Mouse (Mus musculus) kidney, embryonic 15.5 days (tissue): ENCODE measurements around the gene Adamts8. TPM values are rescaled to one million over a fixed set of nuclear protein-coding genes. Genes with fewer than 3 reads are reported as not detected.

Experiments used
- ATAC-seq: fragments of 200-750 bp; cut with Nextera tagmentation; replicated peaks from 2 replicates; pipeline ENCODE4 v1.8.0; 2017; ENCODE audit warnings: moderate TSS enrichment; ENCODE audit not compliant: low FRiP score
- H3K27ac ChIP-seq: fragments of 300-500 bp; sonication (generic); 2 replicates; pipeline ENCODE4 v1.5.1; 2015; ENCODE audit warnings: mild to moderate bottlenecking, inconsistent platforms
- H3K27me3 ChIP-seq: fragments of 300-500 bp; sonication (generic); 2 replicates; pipeline ENCODE4 v1.6.1; 2015; ENCODE audit warnings: inconsistent platforms
- H3K36me3 ChIP-seq: fragments of 300-500 bp; sonication (generic); 2 replicates; pipeline ENCODE4 v1.6.1; 2015; ENCODE audit warnings: inconsistent platforms
- H3K4me1 ChIP-seq: fragments of 300-500 bp; sonication (generic); 2 replicates; pipeline ENCODE4 v1.6.1; 2015; ENCODE audit warnings: inconsistent platforms
- H3K4me2 ChIP-seq: fragments of 300-500 bp; sonication (generic); 2 replicates; pipeline ENCODE4 v1.6.1; 2015; ENCODE audit warnings: moderate library complexity, mild to moderate bottlenecking, inconsistent platforms
- H3K4me3 ChIP-seq: fragments of 300-500 bp; sonication (generic); replicated peaks from 2 replicates; pipeline ENCODE4 v1.5.1; 2015; ENCODE audit warnings: mild to moderate bottlenecking, inconsistent platforms
- H3K9ac ChIP-seq: fragments of 300-500 bp; sonication (generic); 2 replicates; pipeline ENCODE4 v1.6.1; 2015; ENCODE audit warnings: mild to moderate bottlenecking, inconsistent platforms
- H3K9me3 ChIP-seq: fragments of 300-500 bp; sonication (generic); replicated peaks from 2 replicates; pipeline ENCODE4 v1.6.1; 2016; ENCODE audit warnings: inconsistent platforms
- WGBS: fragments of 180-500 bp; shearing (Covaris S2); methylation state at CpG from one replicate; pipeline ENCODE4 v1.1.7; 2015; ENCODE audit warnings: mixed read lengths; 5-methylcytosine and 5-hydroxymethylcytosine counted together
- polyA plus RNA-seq: library from polyadenylated mRNA; unstranded; fragments of >200 nt; fragmentation: Nextera tagmentation; extraction: Ambion mirVana; gene quantifications from 2 replicates; pipeline ENCODE4 v1.2.1, GENCODE M21; 2015

Gene Adamts8
- polyA plus RNA-seq, 1 experiment from 2014 or later: 1.8 TPM

GRCm38 (mm10) chr9:30910491-30910890, 31.9 kb upstream of the Adamts8 start:
- ATAC-seq: no peak
- H3K9ac ChIP-seq: no peak overlapping the region
- 0 out of 2 replicates have a peak, but pooled peaks cover 3% of the 10 kb centered on the region for H3K36me3 ChIP-seq
- no peak overlapping the region for H3K4me3 ChIP-seq
- 81% methylated on average over 5 of the region's 5 CpGs for WGBS
- peaks cover 11% of the 10 kb centered on the region; the same call in 1 of the 2 replicates for H3K4me1 ChIP-seq
- H3K4me2 ChIP-seq: no peak overlapping the region
- no peak overlapping the region for H3K27ac ChIP-seq
- no peaks in the 10 kb centered on the region for H3K9me3 ChIP-seq
- no peaks in the 10 kb centered on the region for H3K27me3 ChIP-seq

- ATAC-seq: no peak
- 0 out of 2 replicates have a peak, but pooled peaks cover 3% of the 10 kb centered on the region for H3K36me3 ChIP-seq
- WGBS: 68% methylated on average over 3 of the region's 3 CpGs
- no peak overlapping the region for H3K4me2 ChIP-seq
- no peaks in the 10 kb centered on the region for H3K9me3 ChIP-seq
- H3K27ac ChIP-seq: no peak overlapping the region
- H3K4me3 ChIP-seq: no peak overlapping the region
- no peak overlapping the region for H3K9ac ChIP-seq
- no peaks in the 10 kb centered on the region for H3K27me3 ChIP-seq
- peaks cover 8% of the 10 kb centered on the region; the same call in 1 of the 2 replicates for H3K4me1 ChIP-seq
These were observed 30.2 kb upstream of the Adamts8 start for GRCm38 (mm10) chr9:30912161-30912560.

DNA sequence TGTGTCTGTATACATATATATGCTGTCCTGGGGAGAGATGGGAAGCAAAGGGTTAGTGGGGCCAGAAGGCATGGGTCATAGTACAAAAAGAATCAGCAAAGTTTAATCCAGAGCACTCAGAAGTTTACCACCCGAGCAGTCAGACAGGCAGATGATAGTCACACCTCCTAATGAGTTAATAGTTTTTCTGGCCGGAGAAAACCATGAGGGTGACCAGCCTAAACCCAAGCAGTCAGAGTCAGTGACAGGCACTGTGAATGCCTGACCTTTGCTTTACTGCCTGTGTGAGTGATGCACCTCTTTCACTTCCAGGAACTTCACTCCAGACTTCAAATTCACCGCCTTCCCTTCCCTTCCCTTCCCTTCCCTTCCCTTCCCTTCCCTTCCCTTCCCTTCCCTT, 28.9 kb upstream of the Adamts8 start:
- H3K9ac ChIP-seq: no peak overlapping the region
- no peak overlapping the region for H3K4me2 ChIP-seq
- no peaks in the 10 kb centered on the region for H3K27me3 ChIP-seq
- WGBS: 45% methylated on average over 3 of the region's 3 CpGs
- 0 out of 2 replicates have a peak, but pooled peaks cover 3% of the 10 kb centered on the region for H3K36me3 ChIP-seq
- H3K4me3 ChIP-seq: no peak overlapping the region
- no peaks in the 10 kb centered on the region for H3K9me3 ChIP-seq
- ATAC-seq: peak; percentile 60; the same call in 1 of the 2 replicates
- no peak overlapping the region for H3K27ac ChIP-seq
- H3K4me1 ChIP-seq: peaks cover 11% of the 10 kb centered on the region; the same call in 1 of the 2 replicates

DNA sequence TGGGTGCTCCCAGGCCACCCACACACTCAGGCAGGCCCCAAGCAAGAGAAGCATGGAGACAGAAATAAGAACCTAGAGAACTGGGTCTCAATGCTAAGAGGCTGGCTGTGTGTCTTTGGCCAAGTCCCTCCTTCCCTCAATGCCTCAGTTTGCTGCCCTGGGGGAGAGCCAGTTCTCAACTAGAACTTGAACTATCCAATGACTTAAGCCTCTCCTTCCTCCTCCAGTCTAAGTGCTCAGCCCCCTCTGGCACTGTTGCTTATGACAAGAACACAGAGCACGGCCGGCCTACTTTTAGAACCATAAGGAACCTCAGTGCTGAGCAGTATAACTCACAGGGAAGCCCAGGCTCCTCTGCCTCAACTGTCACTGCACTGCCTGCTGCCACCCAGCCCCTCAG, 28.1 kb upstream of the Adamts8 start:
- WGBS: 73% methylated on average over 2 of the region's 2 CpGs
- Histone ChIP-seq H3K27ac (no peak overlapping the region), H3K9me3 (no peaks in the 10 kb centered on the region), H3K36me3 (0 out of 2 replicates have a peak, but pooled peaks cover 3% of the 10 kb centered on the region), H3K27me3 (no peaks in the 10 kb centered on the region), H3K4me2 (no peak overlapping the region), H3K4me1 (peaks cover 19% of the 10 kb centered on the region), H3K9ac (no peak overlapping the region), H3K4me3 (no peak overlapping the region)
- ATAC-seq: no peak

- ATAC-seq: no peak
- Histone ChIP-seq H3K36me3 (no peaks in the 10 kb centered on the region), H3K9me3 (no peaks in the 10 kb centered on the region), H3K27me3 (peaks cover 13% of the 10 kb centered on the region), H3K9ac (no peak overlapping the region), H3K4me3 (no peak overlapping the region), H3K4me2 (no peak overlapping the region), H3K4me1 (peaks cover 27% of the 10 kb centered on the region), H3K27ac (peak overlapping the region; percentile 25; the same call in 1 of the 2 replicates)
- 75% methylated on average over 6 of the region's 6 CpGs for WGBS
These were observed 25.9 kb upstream of the Adamts8 start for GRCm38 (mm10) chr9:30916266-30916968.

DNA sequence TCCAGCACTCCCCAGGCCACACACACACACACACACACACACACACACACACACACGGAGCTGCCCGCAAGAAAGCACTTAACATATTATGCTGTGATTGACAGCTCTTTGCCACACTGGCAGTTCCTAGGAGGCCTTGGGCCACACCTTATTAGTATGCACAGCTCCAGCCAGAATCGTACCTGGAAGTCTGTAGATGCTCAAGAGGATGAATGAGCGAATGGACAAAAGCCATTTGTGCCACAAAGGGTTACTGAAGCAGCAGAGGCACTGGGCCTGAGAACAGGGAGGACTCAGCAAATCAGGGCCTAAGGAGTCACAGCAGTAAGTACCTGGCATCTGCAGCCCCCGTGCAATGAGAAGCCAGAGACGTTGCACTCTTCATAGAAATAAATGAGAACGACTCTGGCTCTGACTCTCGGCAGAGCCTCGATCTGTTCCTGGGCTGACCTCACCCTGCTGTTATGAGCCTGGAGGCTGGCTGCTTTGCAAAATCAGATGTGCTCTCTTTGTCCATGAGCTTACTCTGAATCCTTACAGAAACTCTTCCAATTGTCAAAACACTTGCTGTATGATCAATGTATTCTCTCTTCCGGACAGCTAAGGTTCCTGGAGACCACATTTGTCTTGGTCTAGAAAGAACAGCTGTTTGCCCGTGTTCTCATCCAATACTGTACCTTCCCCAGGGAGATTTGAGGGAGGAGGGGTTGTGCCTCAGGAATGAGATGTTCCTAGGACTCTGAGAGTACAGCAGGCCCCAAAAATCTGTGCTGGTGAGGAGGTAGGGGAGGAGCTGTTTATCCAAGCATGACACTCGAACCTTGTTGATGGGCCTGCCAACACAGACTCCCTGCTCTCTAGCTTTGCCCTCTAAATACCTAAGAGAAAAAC, 23.7 kb upstream of the Adamts8 start:
- Histone ChIP-seq H3K4me2 (peak overlapping the region; percentile 82), H3K4me3 (no peak overlapping the region), H3K27ac (peak overlapping the region; percentile 49; the same call in 1 of the 2 replicates), H3K36me3 (no peaks in the 10 kb centered on the region), H3K9me3 (no peaks in the 10 kb centered on the region), H3K9ac (no peak overlapping the region), H3K27me3 (peaks cover 23% of the 10 kb centered on the region), H3K4me1 (peaks cover 30% of the 10 kb centered on the region)
- ATAC-seq: no peak
- 47% methylated on average over 12 of the region's 12 CpGs for WGBS

DNA sequence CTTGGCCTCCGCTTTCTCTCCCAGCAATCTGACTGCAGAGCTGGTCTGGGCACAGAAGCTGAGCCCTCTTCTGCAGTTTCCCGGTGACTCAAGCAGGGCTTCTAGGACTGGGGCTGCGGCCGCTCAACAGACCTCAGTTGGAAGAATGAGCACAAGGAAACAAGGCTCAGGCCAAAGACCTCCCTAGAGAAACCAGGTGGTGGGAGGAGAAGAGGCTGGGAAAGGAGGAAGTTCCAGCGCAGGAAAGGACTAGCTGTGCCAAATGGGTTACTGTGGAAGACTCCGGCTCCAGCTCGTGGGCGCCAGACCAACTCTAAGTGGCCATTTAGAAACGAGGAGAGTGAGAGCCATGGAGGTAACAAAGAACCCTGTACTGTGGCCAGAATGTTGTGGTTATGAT, 22.7 kb upstream of the Adamts8 start:
- 73% methylated on average over 9 of the region's 9 CpGs for WGBS
- ATAC-seq: no peak
- peak overlapping the region; percentile 49; the same call in 1 of the 2 replicates for H3K27ac ChIP-seq
- H3K4me2 ChIP-seq: peak overlapping the region; percentile 82
- no peak overlapping the region for H3K4me3 ChIP-seq
- peaks cover 26% of the 10 kb centered on the region for H3K4me1 ChIP-seq
- H3K27me3 ChIP-seq: peaks cover 26% of the 10 kb centered on the region
- H3K9ac ChIP-seq: no peak overlapping the region
- no peaks in the 10 kb centered on the region for H3K9me3 ChIP-seq
- no peaks in the 10 kb centered on the region for H3K36me3 ChIP-seq

DNA sequence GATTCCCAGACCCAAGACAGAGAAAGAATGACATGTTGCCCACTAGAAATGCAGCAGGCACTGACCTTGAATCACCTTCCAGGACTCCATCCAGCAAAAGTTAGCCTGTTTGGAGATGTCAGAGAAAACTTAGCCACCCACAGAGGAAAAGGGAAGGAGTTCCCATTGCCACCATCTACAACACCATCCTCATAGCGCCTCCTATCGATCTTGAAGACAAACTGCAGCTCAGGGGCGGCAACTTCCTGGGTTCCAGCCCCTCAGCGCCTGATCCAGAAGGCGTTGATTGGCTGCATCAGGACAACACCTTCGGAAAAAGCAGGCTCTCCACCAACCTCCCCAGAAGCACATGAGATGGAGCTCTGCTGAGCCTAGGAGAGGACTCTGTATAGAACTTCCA, 21.6 kb upstream of the Adamts8 start:
- no peak overlapping the region for H3K9ac ChIP-seq
- H3K27ac ChIP-seq: no peak overlapping the region
- no peaks in the 10 kb centered on the region for H3K36me3 ChIP-seq
- 28% methylated on average over 6 of the region's 6 CpGs for WGBS
- peaks cover 25% of the 10 kb centered on the region for H3K4me1 ChIP-seq
- H3K27me3 ChIP-seq: peaks cover 26% of the 10 kb centered on the region
- H3K9me3 ChIP-seq: no peaks in the 10 kb centered on the region
- H3K4me2 ChIP-seq: peak overlapping the region; percentile 82
- H3K4me3 ChIP-seq: peak overlapping the region; percentile 57
- ATAC-seq: no peak

- ATAC-seq: 0 out of 2 replicates have a peak, but pooled peaks have one; percentile 23
These were observed 20.9 kb upstream of the Adamts8 start for GRCm38 (mm10) chr9:30921261-30922103.

GRCm38 (mm10) chr9:30922197-30922894, 20.0 kb upstream of the Adamts8 start, which contains the start of gene Adamts15:
Gene Adamts15 (minus strand): TSS chr9:30922452.
- H3K9me3 ChIP-seq: no peaks in the 10 kb centered on the region
- WGBS: under 1% methylated on average over 47 of the region's 47 CpGs
- peak; percentile 94 for ATAC-seq
- H3K4me3 ChIP-seq: peak within 1 kb of the TSS; percentile 57
- H3K9ac ChIP-seq: peak within 1 kb of the TSS; percentile 46
- peaks cover 25% of the 10 kb centered on the region for H3K4me1 ChIP-seq
- no peaks in the 10 kb centered on the region for H3K36me3 ChIP-seq
- H3K4me2 ChIP-seq: peak within 1 kb of the TSS; percentile 82
- no peak within 1 kb of the TSS for H3K27ac ChIP-seq
- peaks cover 26% of the 10 kb centered on the region for H3K27me3 ChIP-seq

More at GRCm38 (mm10) chr9:30921261-30922103, 20.9 kb upstream of the Adamts8 start:
- Histone ChIP-seq H3K27me3 (peaks cover 26% of the 10 kb centered on the region), H3K4me1 (peaks cover 25% of the 10 kb centered on the region), H3K4me2 (peak overlapping the region; percentile 82), H3K36me3 (no peaks in the 10 kb centered on the region), H3K4me3 (peak overlapping the region; percentile 57), H3K27ac (no peak overlapping the region), H3K9me3 (no peaks in the 10 kb centered on the region), H3K9ac (peak overlapping the region; percentile 46)
- WGBS: 4% methylated on average over 56 of the region's 56 CpGs

DNA sequence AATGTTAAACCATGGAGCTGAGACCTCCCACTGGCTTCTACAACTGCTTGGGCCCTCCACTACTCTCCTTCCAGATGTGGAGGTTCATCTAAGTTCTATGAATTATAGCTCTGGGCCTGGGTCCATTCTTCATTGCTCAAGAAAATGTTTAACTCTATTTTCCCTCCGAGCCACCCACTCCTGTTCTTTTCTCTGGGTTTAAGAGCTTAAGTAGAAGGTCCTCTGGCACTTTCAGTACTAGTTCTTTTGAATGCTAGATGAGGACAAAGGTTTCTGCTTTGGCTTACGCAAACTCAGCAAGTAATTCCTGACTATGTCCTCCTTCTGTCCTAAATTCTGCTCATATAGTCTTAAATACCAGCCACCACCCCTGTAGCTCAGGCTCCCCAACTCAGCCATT, 13.6 kb upstream of the Adamts8 start:
- no peak overlapping the region for H3K9ac ChIP-seq
- H3K4me1 ChIP-seq: no peaks in the 10 kb centered on the region
- H3K36me3 ChIP-seq: no peaks in the 10 kb centered on the region
- peaks cover 2% of the 10 kb centered on the region; the same call in 1 of the 2 replicates for H3K27me3 ChIP-seq
- 84% methylated on average over 2 of the region's 2 CpGs for WGBS
- no peak overlapping the region for H3K4me3 ChIP-seq
- H3K27ac ChIP-seq: no peak overlapping the region
- no peak for ATAC-seq
- H3K9me3 ChIP-seq: no peaks in the 10 kb centered on the region
- no peak overlapping the region for H3K4me2 ChIP-seq
